Mouse (Mus musculus): ENCODE data around the gene Vldlr. TPM values are rescaled to one million over a fixed set of nuclear protein-coding genes. Genes with fewer than 3 reads are reported as not detected.

Vldlr gene
- polyA plus RNA-seq, 1 experiment from 2014 or later = 28.3 TPM

- Histone ChIP-seq H3K36me3 (ENCODE audit: control insufficient read depth, insufficient read depth, low read length) (no peaks in the 10 kb centered on the region), H3K4me2 (replicated peaks; ENCODE audit: low read depth, low read length) (no peak overlapping the region), H3K9ac (ENCODE audit: low read depth, low read length) (no peak overlapping the region), H3K27me3 (ENCODE audit: control insufficient read depth, insufficient read depth, low read length) (no peaks in the 10 kb centered on the region), H3K9me3 (ENCODE audit: control insufficient read depth, low read length) (no peaks in the 10 kb centered on the region), H3K4me3 (ENCODE audit: low read length) (no peak overlapping the region), H3K27ac (ENCODE audit: low read depth, low read length) (no peak overlapping the region), H3K4me1 (ENCODE audit: control insufficient read depth, insufficient read depth, low read length) (0 out of 2 replicates have a peak, but pooled peaks cover 4% of the 10 kb centered on the region)
- no peak for ATAC-seq (ENCODE audit: low FRiP score, low TSS enrichment)
- WGBS = 69% methylated on average over 6 of the region's 6 CpGs
Measured at GRCm38 (mm10) chr19:27223046-27223445, 6.8 kb downstream of the Vldlr start.

DNA sequence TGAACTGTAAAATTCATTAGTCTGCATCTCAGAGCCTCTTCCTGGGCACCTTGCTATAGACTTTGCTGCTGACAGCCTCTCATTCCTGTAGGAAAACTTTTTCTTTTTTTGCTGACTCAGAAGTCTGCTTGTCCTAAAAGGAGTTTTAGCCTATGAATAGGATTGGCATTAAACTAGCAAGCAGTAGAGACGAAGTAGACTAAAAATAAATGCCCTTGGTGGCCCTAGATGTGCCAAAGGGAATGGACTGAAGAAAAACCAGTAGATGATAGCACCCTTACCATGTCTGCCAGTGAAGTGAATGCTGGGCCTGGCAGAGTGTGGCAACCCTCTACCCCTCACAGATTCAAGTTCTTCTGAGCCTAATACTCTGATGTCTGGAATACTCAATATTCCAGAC, 8.1 kb downstream of the Vldlr start:
- ATAC-seq (ENCODE audit: low FRiP score, low TSS enrichment) = no peak

DNA sequence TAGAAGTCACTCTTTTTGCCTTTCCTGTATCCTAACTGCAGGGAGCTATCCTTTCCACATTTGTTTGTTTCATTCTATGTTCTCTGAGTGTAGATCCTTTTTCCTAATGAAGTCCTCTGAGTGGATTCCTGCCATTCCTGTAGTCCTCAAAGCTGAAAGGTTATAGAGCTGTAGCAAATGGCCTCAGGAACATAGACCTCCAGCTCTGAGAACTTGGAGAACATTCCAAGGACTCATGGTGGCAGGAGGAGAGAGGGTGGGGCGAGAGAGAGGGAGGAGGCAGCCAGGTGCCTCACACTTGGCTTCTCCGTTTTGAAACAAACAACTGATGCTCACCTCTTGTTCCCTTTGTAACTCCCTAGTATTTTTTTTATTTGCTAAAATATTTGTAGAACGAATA, 10.3 kb downstream of the Vldlr start:
- no peak for ATAC-seq (ENCODE audit: low FRiP score, low TSS enrichment)
- Histone ChIP-seq H3K27me3 (ENCODE audit: control insufficient read depth, insufficient read depth, low read length) (no peaks in the 10 kb centered on the region), H3K36me3 (ENCODE audit: control insufficient read depth, insufficient read depth, low read length) (peaks cover 4% of the 10 kb centered on the region; the same call in 1 of the 2 replicates), H3K27ac (ENCODE audit: low read depth, low read length) (no peak overlapping the region), H3K4me3 (ENCODE audit: low read length) (no peak overlapping the region), H3K9me3 (ENCODE audit: control insufficient read depth, low read length) (no peaks in the 10 kb centered on the region), H3K9ac (ENCODE audit: low read depth, low read length) (no peak overlapping the region), H3K4me2 (replicated peaks; ENCODE audit: low read depth, low read length) (no peak overlapping the region), H3K4me1 (ENCODE audit: control insufficient read depth, insufficient read depth, low read length) (0 out of 2 replicates have a peak, but pooled peaks cover 4% of the 10 kb centered on the region)
- 67% methylated on average over 3 of the region's 3 CpGs for WGBS

More for the DNA sequence above, 8.1 kb downstream of the Vldlr start:
- 53% methylated on average over 1 of the region's 1 CpGs for WGBS
- Histone ChIP-seq H3K4me2 (replicated peaks; ENCODE audit: low read depth, low read length) (no peak overlapping the region), H3K36me3 (ENCODE audit: control insufficient read depth, insufficient read depth, low read length) (no peaks in the 10 kb centered on the region), H3K9ac (ENCODE audit: low read depth, low read length) (no peak overlapping the region), H3K4me3 (ENCODE audit: low read length) (no peak overlapping the region), H3K9me3 (ENCODE audit: control insufficient read depth, low read length) (no peaks in the 10 kb centered on the region), H3K27ac (ENCODE audit: low read depth, low read length) (no peak overlapping the region), H3K27me3 (ENCODE audit: control insufficient read depth, insufficient read depth, low read length) (no peaks in the 10 kb centered on the region), H3K4me1 (ENCODE audit: control insufficient read depth, insufficient read depth, low read length) (0 out of 2 replicates have a peak, but pooled peaks cover 4% of the 10 kb centered on the region)

GRCm38 (mm10) chr19:27227131-27227530, 10.8 kb downstream of the Vldlr start:
- Histone ChIP-seq H3K4me2 (replicated peaks; ENCODE audit: low read depth, low read length) (no peak overlapping the region), H3K27me3 (ENCODE audit: control insufficient read depth, insufficient read depth, low read length) (no peaks in the 10 kb centered on the region), H3K4me3 (ENCODE audit: low read length) (no peak overlapping the region), H3K27ac (ENCODE audit: low read depth, low read length) (no peak overlapping the region), H3K9me3 (ENCODE audit: control insufficient read depth, low read length) (no peaks in the 10 kb centered on the region), H3K4me1 (ENCODE audit: control insufficient read depth, insufficient read depth, low read length) (0 out of 2 replicates have a peak, but pooled peaks cover 4% of the 10 kb centered on the region), H3K9ac (ENCODE audit: low read depth, low read length) (no peak overlapping the region), H3K36me3 (ENCODE audit: control insufficient read depth, insufficient read depth, low read length) (peaks cover 4% of the 10 kb centered on the region; the same call in 1 of the 2 replicates)
- WGBS = 38% methylated on average over 4 of the region's 4 CpGs
- no peak for ATAC-seq (ENCODE audit: low FRiP score, low TSS enrichment)

GRCm38 (mm10) chr19:27228254-27228653, 12.0 kb downstream of the Vldlr start:
- no peaks in the 10 kb centered on the region for H3K27me3 ChIP-seq (ENCODE audit: control insufficient read depth, insufficient read depth, low read length)
- no peak overlapping the region for H3K9ac ChIP-seq (ENCODE audit: low read depth, low read length)
- H3K4me2 ChIP-seq (replicated peaks; ENCODE audit: low read depth, low read length) = no peak overlapping the region
- no peaks in the 10 kb centered on the region for H3K9me3 ChIP-seq (ENCODE audit: control insufficient read depth, low read length)
- H3K36me3 ChIP-seq (ENCODE audit: control insufficient read depth, insufficient read depth, low read length) = peaks cover 4% of the 10 kb centered on the region; the same call in 1 of the 2 replicates
- no peak for ATAC-seq (ENCODE audit: low FRiP score, low TSS enrichment)
- H3K27ac ChIP-seq (ENCODE audit: low read depth, low read length) = no peak overlapping the region
- H3K4me3 ChIP-seq (ENCODE audit: low read length) = no peak overlapping the region
- H3K4me1 ChIP-seq (ENCODE audit: control insufficient read depth, insufficient read depth, low read length) = no peaks in the 10 kb centered on the region
- 97% methylated on average over 1 of the region's 1 CpGs for WGBS

GRCm38 (mm10) chr19:27233386-27233785, 17.1 kb downstream of the Vldlr start:
- Histone ChIP-seq H3K9ac (ENCODE audit: low read depth, low read length) (no peak overlapping the region), H3K27me3 (ENCODE audit: control insufficient read depth, insufficient read depth, low read length) (no peaks in the 10 kb centered on the region), H3K4me1 (ENCODE audit: control insufficient read depth, insufficient read depth, low read length) (no peaks in the 10 kb centered on the region), H3K4me2 (replicated peaks; ENCODE audit: low read depth, low read length) (no peak overlapping the region), H3K27ac (ENCODE audit: low read depth, low read length) (no peak overlapping the region), H3K4me3 (ENCODE audit: low read length) (no peak overlapping the region), H3K9me3 (ENCODE audit: control insufficient read depth, low read length) (no peaks in the 10 kb centered on the region), H3K36me3 (ENCODE audit: control insufficient read depth, insufficient read depth, low read length) (peaks cover 21% of the 10 kb centered on the region; the same call in 1 of the 2 replicates)
- ATAC-seq (ENCODE audit: low FRiP score, low TSS enrichment) = no peak
- 81% methylated on average over 2 of the region's 2 CpGs for WGBS

DNA sequence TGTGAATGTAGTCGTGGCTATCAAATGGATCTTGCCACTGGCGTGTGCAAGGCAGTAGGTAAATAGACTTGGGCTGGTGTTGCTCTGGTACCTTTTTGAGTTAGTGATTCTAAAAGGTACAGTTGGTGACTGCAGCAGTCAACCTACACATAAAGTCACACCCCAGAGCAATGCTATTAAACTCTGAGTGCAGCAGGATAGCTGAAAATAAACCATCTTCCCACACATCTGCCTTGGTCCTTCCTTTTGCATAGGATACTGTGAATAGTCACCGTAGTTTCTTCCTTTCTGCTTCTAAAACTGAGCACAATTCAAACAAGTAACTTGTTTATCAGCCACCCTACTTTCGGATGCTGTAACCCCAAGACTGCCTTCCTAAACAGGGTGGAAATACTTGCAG, 23.6 kb downstream of the Vldlr start:
- ATAC-seq (ENCODE audit: low FRiP score, low TSS enrichment) = no peak
- Histone ChIP-seq H3K27ac (ENCODE audit: low read depth, low read length) (no peak overlapping the region), H3K9ac (ENCODE audit: low read depth, low read length) (no peak overlapping the region), H3K36me3 (ENCODE audit: control insufficient read depth, insufficient read depth, low read length) (peaks cover 62% of the 10 kb centered on the region), H3K4me1 (ENCODE audit: control insufficient read depth, insufficient read depth, low read length) (no peaks in the 10 kb centered on the region), H3K4me3 (ENCODE audit: low read length) (no peak overlapping the region), H3K27me3 (ENCODE audit: control insufficient read depth, insufficient read depth, low read length) (no peaks in the 10 kb centered on the region), H3K4me2 (replicated peaks; ENCODE audit: low read depth, low read length) (no peak overlapping the region), H3K9me3 (ENCODE audit: control insufficient read depth, low read length) (no peaks in the 10 kb centered on the region)
- WGBS = 94% methylated on average over 4 of the region's 4 CpGs

DNA sequence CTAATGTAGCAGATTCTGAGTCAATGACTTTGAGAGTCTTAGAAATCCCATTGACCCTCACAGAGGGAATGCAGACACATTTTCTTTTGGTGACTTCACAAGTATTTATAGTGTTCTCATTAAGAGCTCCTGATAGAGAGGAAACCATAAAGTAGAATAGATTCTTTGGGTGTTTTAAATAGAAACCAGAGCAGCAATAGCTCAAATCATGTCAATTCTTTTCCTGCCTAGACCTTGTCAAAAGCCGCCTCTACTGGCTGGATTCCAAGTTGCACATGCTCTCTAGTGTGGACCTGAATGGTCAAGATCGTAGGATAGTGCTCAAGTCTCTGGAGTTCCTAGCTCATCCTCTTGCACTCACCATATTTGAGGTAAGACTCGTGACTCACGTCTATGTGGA, 27.2 kb downstream of the Vldlr start:
- no peak for ATAC-seq (ENCODE audit: low FRiP score, low TSS enrichment)
- whole genome bisulfite sequencing = 83% methylated on average over 4 of the region's 4 CpGs
- Histone ChIP-seq H3K27ac (ENCODE audit: low read depth, low read length) (no peak overlapping the region), H3K27me3 (ENCODE audit: control insufficient read depth, insufficient read depth, low read length) (no peaks in the 10 kb centered on the region), H3K4me1 (ENCODE audit: control insufficient read depth, insufficient read depth, low read length) (no peaks in the 10 kb centered on the region), H3K9me3 (ENCODE audit: control insufficient read depth, low read length) (no peaks in the 10 kb centered on the region), H3K4me2 (replicated peaks; ENCODE audit: low read depth, low read length) (no peak overlapping the region), H3K4me3 (ENCODE audit: low read length) (no peak overlapping the region), H3K36me3 (ENCODE audit: control insufficient read depth, insufficient read depth, low read length) (peaks cover 68% of the 10 kb centered on the region), H3K9ac (ENCODE audit: low read depth, low read length) (no peak overlapping the region)

DNA sequence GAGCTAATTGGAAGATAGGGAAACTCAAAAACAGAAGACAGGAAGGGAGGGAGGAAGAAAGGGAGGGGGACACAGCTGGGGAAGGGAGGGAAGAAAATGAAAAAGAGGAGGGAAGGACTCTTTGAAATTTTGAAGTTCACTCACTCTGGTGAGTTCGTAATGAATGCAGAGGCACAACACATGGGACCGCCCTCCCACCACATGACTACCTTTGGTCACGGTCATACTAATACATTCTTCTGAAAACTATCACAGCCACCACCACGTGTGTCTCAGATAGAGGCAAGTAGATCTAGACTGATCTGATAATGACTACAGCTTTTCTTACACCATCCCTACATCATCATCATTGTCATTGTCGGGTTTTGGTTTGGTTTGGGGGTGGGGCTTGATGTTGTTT, 38.5 kb downstream of the Vldlr start:
- no peaks in the 10 kb centered on the region for H3K4me1 ChIP-seq (ENCODE audit: control insufficient read depth, insufficient read depth, low read length)
- H3K4me3 ChIP-seq (ENCODE audit: low read length) = no peak overlapping the region
- H3K36me3 ChIP-seq (ENCODE audit: control insufficient read depth, insufficient read depth, low read length) = no peaks in the 10 kb centered on the region
- no peaks in the 10 kb centered on the region for H3K27me3 ChIP-seq (ENCODE audit: control insufficient read depth, insufficient read depth, low read length)
- WGBS = 82% methylated on average over 5 of the region's 5 CpGs
- no peak overlapping the region for H3K27ac ChIP-seq (ENCODE audit: low read depth, low read length)
- no peak overlapping the region for H3K4me2 ChIP-seq (replicated peaks; ENCODE audit: low read depth, low read length)
- no peak for ATAC-seq (ENCODE audit: low FRiP score, low TSS enrichment)
- H3K9ac ChIP-seq (ENCODE audit: low read depth, low read length) = no peak overlapping the region
- no peaks in the 10 kb centered on the region for H3K9me3 ChIP-seq (ENCODE audit: control insufficient read depth, low read length)
